Comparison of ENCODE assay signal across 9 mouse cellular contexts in the genomic region with DNA sequence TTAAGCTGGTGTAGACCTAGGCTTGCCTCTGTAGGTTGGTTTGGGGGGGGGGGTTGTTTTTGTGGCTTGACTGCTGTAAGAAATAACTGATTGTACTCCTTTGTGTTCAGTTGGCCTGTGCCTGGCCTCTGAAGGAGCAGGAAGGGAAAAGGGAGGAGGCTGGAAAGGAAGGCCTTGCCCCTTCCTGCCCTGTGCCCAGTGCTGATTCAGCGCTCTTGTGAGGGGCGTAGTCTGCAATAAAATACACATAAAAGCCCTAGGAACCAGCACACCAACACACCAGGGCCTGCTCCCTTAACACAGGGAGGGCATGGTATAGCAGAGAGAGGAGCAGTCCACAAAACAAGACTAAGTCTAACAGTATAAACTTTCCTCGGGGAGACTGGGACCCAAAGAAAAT. TPM values are rescaled to one million over a fixed set of nuclear protein-coding genes. Genes with fewer than 3 reads are reported as not detected.
A peak's percentile ranks its signal among the peaks of the same experiment; 100 is the strongest.
DNase-seq lines count a peak whose midpoint lies in the region; ATAC-seq lines count a peak whose summit lies in the region.
"Had no signal": no experiment of that assay in that cellular context is flagged by ENCODE, and none has a peak within 500 bp of the region (broad histone marks: within the 10 kb centered on the region; RNA-seq: fewer than 3 reads in every experiment).

No protein-coding gene starts in this region.

- no peaks in the 10 kb centered on the region for H3K27me3 ChIP-seq in intestine, embryonic 15.5 days (replicated peaks)
- 0 out of 2 replicates have a peak, but pooled peaks cover 2% of the 10 kb centered on the region for H3K27me3 ChIP-seq in limb, embryonic 13.5 days
- no peaks in the 10 kb centered on the region for H3K27me3 ChIP-seq in stomach, embryonic 15.5 days (replicated peaks)
- 0 out of 2 replicates have a peak, but pooled peaks cover 4% of the 10 kb centered on the region for H3K27me3 ChIP-seq in hindbrain, embryonic 13.5 days
- H3K27me3 ChIP-seq in forebrain, embryonic 14.5 days (replicated peaks; ENCODE audit: control insufficient read depth, insufficient read depth, low read length): no peaks in the 10 kb centered on the region

- ATAC-seq in intestine, embryonic 15.5 days: peak; percentile 74
- peak; percentile 21; the same call in 1 of the 2 replicates for ATAC-seq in limb, embryonic 13.5 days (ENCODE audit: low FRiP score, low read depth)
- ATAC-seq in stomach, embryonic 15.5 days (ENCODE audit: insufficient read depth, low FRiP score, low read depth): peak; percentile 49; the same call in 1 of the 2 replicates
- ATAC-seq in hindbrain, embryonic 13.5 days (ENCODE audit: low FRiP score): no peak
- ATAC-seq in forebrain, embryonic 14.5 days: no peak

- H3K9ac ChIP-seq in intestine, embryonic 15.5 days: no peak overlapping the region
- no peak overlapping the region for H3K9ac ChIP-seq in limb, embryonic 13.5 days
- no peak overlapping the region for H3K9ac ChIP-seq in stomach, embryonic 15.5 days
- no peak overlapping the region for H3K9ac ChIP-seq in hindbrain, embryonic 13.5 days
- no peak overlapping the region for H3K9ac ChIP-seq in forebrain, embryonic 14.5 days (ENCODE audit: low read length)
- H3K9ac ChIP-seq: midbrain, embryonic 12.5 days had no signal

- WGBS in intestine, embryonic 15.5 days: 53% methylated on average over 3 of the region's 3 CpGs
- WGBS in limb, embryonic 13.5 days: 29% methylated on average over 3 of the region's 3 CpGs
- WGBS in stomach, embryonic 15.5 days: 62% methylated on average over 3 of the region's 3 CpGs
- whole genome bisulfite sequencing in hindbrain, embryonic 13.5 days: 86% methylated on average over 3 of the region's 3 CpGs
- 93% methylated on average over 3 of the region's 3 CpGs for WGBS in forebrain, embryonic 14.5 days

- no peaks in the 10 kb centered on the region for H3K36me3 ChIP-seq in intestine, embryonic 15.5 days
- H3K36me3 ChIP-seq in limb, embryonic 13.5 days: no peaks in the 10 kb centered on the region
- H3K36me3 ChIP-seq in stomach, embryonic 15.5 days: no peaks in the 10 kb centered on the region
- H3K36me3 ChIP-seq in hindbrain, embryonic 13.5 days: peaks cover 12% of the 10 kb centered on the region
- no peaks in the 10 kb centered on the region for H3K36me3 ChIP-seq in forebrain, embryonic 14.5 days (ENCODE audit: control insufficient read depth, insufficient read depth, low read length)
- H3K36me3 ChIP-seq: midbrain, embryonic 12.5 days had no signal

- H3K4me3 ChIP-seq in intestine, embryonic 15.5 days (replicated peaks): no peak overlapping the region
- no peak overlapping the region for H3K4me3 ChIP-seq in limb, embryonic 13.5 days
- no peak overlapping the region for H3K4me3 ChIP-seq in stomach, embryonic 15.5 days (replicated peaks)
- no peak overlapping the region for H3K4me3 ChIP-seq in hindbrain, embryonic 13.5 days
- H3K4me3 ChIP-seq in forebrain, embryonic 14.5 days (ENCODE audit: low read depth, low read length): no peak overlapping the region
- H3K4me3 ChIP-seq: midbrain, embryonic 12.5 days had no signal

- DNase-seq in heart, adult 11 months: peak; percentile 96
- no peak for DNase-seq in heart, postnatal 25 days (ENCODE audit: low spot score)
- no peak for DNase-seq in forebrain, embryonic 14.5 days (ENCODE audit: low spot score)
- DNase-seq in adipocyte (ENCODE audit: low spot score): no peak

- H3K9me3 ChIP-seq in intestine, embryonic 15.5 days: no peaks in the 10 kb centered on the region
- H3K9me3 ChIP-seq in limb, embryonic 13.5 days: no peaks in the 10 kb centered on the region
- no peaks in the 10 kb centered on the region for H3K9me3 ChIP-seq in stomach, embryonic 15.5 days
- H3K9me3 ChIP-seq in hindbrain, embryonic 13.5 days: no peaks in the 10 kb centered on the region
- no peaks in the 10 kb centered on the region for H3K9me3 ChIP-seq in forebrain, embryonic 14.5 days (replicated peaks; ENCODE audit: control insufficient read depth, low read length)
- H3K9me3 ChIP-seq: midbrain, embryonic 12.5 days had no signal

- intact Hi-C loops in heart, postnatal 25 days (cut with DNase I): loop anchor here (5.0 kb wide), 1 partner anchor 41 kb away; no protein-coding TSS in a partner anchor

- no peak overlapping the region for H3K4me2 ChIP-seq in intestine, embryonic 15.5 days (replicated peaks)
- H3K4me2 ChIP-seq in limb, embryonic 13.5 days (replicated peaks): no peak overlapping the region
- H3K4me2 ChIP-seq in stomach, embryonic 15.5 days: no peak overlapping the region
- H3K4me2 ChIP-seq in hindbrain, embryonic 13.5 days: no peak overlapping the region
- no peak overlapping the region for H3K4me2 ChIP-seq in forebrain, embryonic 14.5 days (ENCODE audit: low read length)
- H3K4me2 ChIP-seq: midbrain, embryonic 12.5 days had no signal

- H3K27ac ChIP-seq in intestine, embryonic 15.5 days: no peak overlapping the region
- H3K27ac ChIP-seq in limb, embryonic 13.5 days: no peak overlapping the region
- H3K27ac ChIP-seq in stomach, embryonic 15.5 days: no peak overlapping the region
- H3K27ac ChIP-seq in hindbrain, embryonic 13.5 days: no peak overlapping the region
- H3K27ac ChIP-seq in forebrain, embryonic 14.5 days (ENCODE audit: low read depth, low read length): no peak overlapping the region
- H3K27ac ChIP-seq: midbrain, embryonic 12.5 days had no signal

- H3K4me1 ChIP-seq in intestine, embryonic 15.5 days (replicated peaks): no peaks in the 10 kb centered on the region
- peaks cover 8% of the 10 kb centered on the region for H3K4me1 ChIP-seq in limb, embryonic 13.5 days
- H3K4me1 ChIP-seq in stomach, embryonic 15.5 days: no peaks in the 10 kb centered on the region
- peaks cover 7% of the 10 kb centered on the region for H3K4me1 ChIP-seq in hindbrain, embryonic 13.5 days (replicated peaks)
- 0 out of 2 replicates have a peak, but pooled peaks cover 2% of the 10 kb centered on the region for H3K4me1 ChIP-seq in forebrain, embryonic 14.5 days (ENCODE audit: control insufficient read depth, insufficient read depth, low read length)

RNA-seq across cellular contexts. Expression of a gene that starts 40.8 kb away (rescaled TPM):
- under 1 TPM; 0.23 to 0.36 TPM for total RNA-seq in heart, postnatal 25 days (2021)
- 41.2 and 42.4 TPM in 2 replicates for polyA plus RNA-seq in intestine, embryonic 15.5 days (2015; fragmentation: Nextera tagmentation; extraction: Ambion mirVana)
- polyA plus RNA-seq in limb, embryonic 13.5 days (2015; fragmentation: Nextera tagmentation; extraction: Ambion mirVana): 32.4 and 32.7 TPM in 2 replicates
- polyA plus RNA-seq in stomach, embryonic 15.5 days (2015; fragmentation: Nextera tagmentation; extraction: Ambion mirVana): 42.5 and 43.9 TPM in 2 replicates
- 4.6 and 5.8 TPM in 2 replicates for polyA plus RNA-seq in hindbrain, embryonic 13.5 days (2015; fragmentation: Nextera tagmentation; extraction: Ambion mirVana)
- polyA plus RNA-seq in forebrain, embryonic 14.5 days (2014; fragmentation: Nextera tagmentation; extraction: Ambion mirVana): 11.1 and 12.6 TPM in 2 replicates

Comparison
In these comparisons a context has a peak if more than half of its experiments do, and no peak if none do; other contexts are left out.
1. ATAC-seq: peak in intestine, embryonic 15.5 days (single experiment), limb, embryonic 13.5 days (single experiment) and stomach, embryonic 15.5 days (single experiment); none in hindbrain, embryonic 13.5 days (single experiment) and forebrain, embryonic 14.5 days (single experiment).